Mouse (Mus musculus): ENCODE results near the gene Snapin. TPM values are rescaled to one million over a fixed set of nuclear protein-coding genes. Genes with fewer than 3 reads are reported as not detected.

Gene Snapin
- total and polyA plus RNA-seq, 3 experiments: 18.9 to 39.8 (median 37.8) TPM

DNA sequence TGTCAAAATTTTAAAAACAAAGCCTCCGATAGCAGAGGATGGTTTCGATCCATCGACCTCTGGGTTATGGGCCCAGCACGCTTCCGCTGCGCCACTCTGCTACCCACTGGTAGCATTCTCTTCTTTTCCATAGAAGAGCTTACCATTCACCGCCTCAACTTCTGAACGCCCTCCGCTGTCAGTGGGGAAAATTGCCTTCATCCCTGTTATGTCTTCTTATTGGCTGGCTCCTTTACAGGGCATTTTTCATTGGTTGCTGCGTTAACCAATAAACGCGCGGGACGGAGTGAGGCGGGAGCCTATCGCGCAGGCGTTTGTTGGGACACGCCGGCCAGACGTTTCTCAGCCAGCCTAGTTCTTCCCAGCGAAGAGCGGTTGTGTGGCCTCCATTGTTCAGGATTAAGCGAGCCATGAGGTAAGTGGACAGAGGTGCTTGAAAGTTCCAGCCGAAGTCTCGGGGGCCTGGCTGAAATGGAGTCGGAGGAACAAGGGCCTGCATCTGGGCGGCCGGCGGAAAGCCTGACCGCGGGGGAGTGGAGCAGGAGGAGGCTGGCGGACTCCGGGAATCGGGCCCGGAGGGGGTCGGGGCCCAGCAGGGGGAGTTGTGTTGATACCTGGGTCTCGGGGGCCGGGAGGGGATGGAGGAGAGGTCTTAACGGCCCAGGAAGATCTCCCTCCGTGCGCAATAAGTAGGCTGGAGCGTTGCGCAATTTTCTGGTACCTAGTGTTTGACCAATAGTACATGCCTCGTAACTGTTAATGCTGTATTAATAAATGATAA, 14.8 kb downstream of the Snapin start, which contains the start of gene Ilf2 (continued):
- TF ChIP-seq MXI1 (IDR thresholded peaks at IDR 0.05; ENCODE audit: low read depth, low read length) (peak; percentile 67), ETS1 (conservative IDR thresholded peaks at IDR 0.05; ENCODE audit: low read depth, low read length) (no peak), ZNF384 (IDR thresholded peaks at IDR 0.05; ENCODE audit: low read depth, low read length) (no peak), GABPA (IDR thresholded peaks at IDR 0.05; ENCODE audit: insufficient replicate concordance, low read depth, low read length) (no peak), NELFE (IDR thresholded peaks at IDR 0.05; ENCODE audit: low read depth, low read length) (peak; percentile 93), MAX (IDR thresholded peaks at IDR 0.05; ENCODE audit: low read length) (peak; percentile 43; the same call in 1 of the 2 replicates), IRF4 (IDR thresholded peaks at IDR 0.05; ENCODE audit: low read depth, low read length) (peak; percentile 38; the same call in 1 of the 2 replicates), CTCF (conservative IDR thresholded peaks at IDR 0.05 in 1 of 2, IDR thresholded peaks at IDR 0.05 in 1 of 2; ENCODE audit: low read depth in 2 of 2, low read length in 2 of 2) (peak in 1 of 2 experiments; percentile 59; a peak in 2 of 4 replicates), E2F4 (IDR thresholded peaks at IDR 0.05; ENCODE audit: insufficient replicate concordance, low read depth, low read length) (peak; percentile 78; the same call in 1 of the 2 replicates), SIN3A (IDR thresholded peaks at IDR 0.05; ENCODE audit: low read length) (peak; percentile 82), KAT2A (IDR thresholded peaks at IDR 0.05; ENCODE audit: insufficient replicate concordance, low read length) (peak; percentile 89; the same call in 1 of the 2 replicates), EP300 (IDR thresholded peaks at IDR 0.05; ENCODE audit: low read length) (no peak), JUND (conservative IDR thresholded peaks at IDR 0.05; ENCODE audit: low read depth, low read length) (no peak), PAX5 (IDR thresholded peaks at IDR 0.05; ENCODE audit: low read length) (no peak), CHD2 (IDR thresholded peaks at IDR 0.05; ENCODE audit: low read length) (peak; percentile 90), MEF2A (IDR thresholded peaks at IDR 0.05; ENCODE audit: borderline replicate concordance, low read depth, low read length) (no peak; the same call in 1 of the 2 replicates), ZMIZ1 (IDR thresholded peaks at IDR 0.05; ENCODE audit: low read depth, low read length) (peak; percentile 73; the same call in 1 of the 2 replicates), USF1 (IDR thresholded peaks at IDR 0.05; ENCODE audit: low read depth, low read length) (no peak)

GRCm38 (mm10) chr3:90475151-90475830, 15.5 kb downstream of the Snapin start:
- peaks cover 34% of the 10 kb centered on the region for H3K79me2 ChIP-seq (replicated peaks; ENCODE audit: control insufficient read depth, extremely low read depth, insufficient read depth, poor library complexity, severe bottlenecking)
- peaks cover 2 to 18% of the 10 kb centered on the region in 2 experiments; a peak in 2 of 4 replicates for H3K4me1 ChIP-seq (ENCODE audit: control insufficient read depth in 1 of 2, insufficient read depth in 2 of 2)
- H3K27me3 ChIP-seq (replicated peaks): no peaks in the 10 kb centered on the region
- TF ChIP-seq ZNF384 (IDR thresholded peaks at IDR 0.05; ENCODE audit: low read depth, low read length) (peak; percentile 88), E2F4 (IDR thresholded peaks at IDR 0.05; ENCODE audit: insufficient replicate concordance, low read depth, low read length) (no peak)
- in situ Hi-C loops (cut with MboI; ENCODE audit: low pct_ligation_motif_present, low pct_unique_long_range_greater_than_20kb, low sequenced_read_pairs) (no loop called here), dilution Hi-C loops (cut with MboI; ENCODE audit: extremely low pct_ligation_motif_present, extremely low pct_unique_long_range_greater_than_20kb, low sequenced_read_pairs) (no loop called here)
- DNase-seq (ENCODE audit: extremely low read depth): peak; percentile 26
- no peaks in the 10 kb centered on the region for H3K9me3 ChIP-seq (replicated peaks; ENCODE audit: low read length)
- peak overlapping the region in 2 of 3 experiments; percentile 49 to 58 for H3K4me3 ChIP-seq (replicated peaks in 1 of 3; ENCODE audit: low read depth in 2 of 3, low read length in 2 of 3, poor library complexity in 1 of 3)
- no peak overlapping the region for H3K9ac ChIP-seq (ENCODE audit: insufficient read depth, low read depth)
- H3K27ac ChIP-seq (ENCODE audit: insufficient read depth, low read depth): no peak overlapping the region
- H3K36me3 ChIP-seq (replicated peaks in 1 of 2; ENCODE audit: control insufficient read depth in 1 of 2, insufficient read depth in 1 of 2, low read length in 1 of 2): peaks cover 4 to 23% of the 10 kb centered on the region in 2 experiments
- H3K4me2 ChIP-seq (ENCODE audit: insufficient read depth, low read depth, poor library complexity, severe bottlenecking): no peak overlapping the region
